Mouse (Mus musculus) mesoderm, embryonic 11.5 days (tissue): ENCODE measurements around the gene Xlr5a.
A peak's percentile ranks its signal among the peaks of the same experiment; 100 is the strongest.
"Not testable (repeated sequence)": the region's sequence is repeated elsewhere in the genome, so short reads cannot be mapped to it uniquely, and the experiment has no call there.

Experiments
- DNase-seq: peaks from one replicate; pipeline ENCODE4 v3.0.0-alpha.2; 2012; ENCODE audit warnings: low read depth, low spot score

The Xlr5a gene

DNA sequence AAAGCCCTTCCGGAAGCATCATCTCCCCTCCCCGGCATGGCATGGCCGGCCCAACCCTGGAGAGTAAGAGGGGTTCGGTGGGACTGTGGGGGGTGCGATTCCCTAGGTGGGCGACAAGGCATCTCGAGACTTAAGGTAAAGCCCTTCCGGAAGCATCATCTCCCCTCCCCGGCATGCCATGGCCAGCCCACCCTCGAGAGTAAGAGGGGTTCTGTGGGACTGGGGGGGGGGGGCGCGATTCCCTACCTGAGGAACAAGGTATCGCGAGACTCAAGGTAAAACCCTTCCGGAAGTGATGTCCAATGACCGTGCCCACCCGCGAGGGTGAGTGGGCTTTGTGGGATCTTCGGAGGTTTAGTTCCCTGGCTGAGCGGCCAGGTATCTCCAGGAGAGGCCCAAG, 144.3 kb downstream of the Xlr5a start, which contains the start of gene Xlr5b:
Gene Xlr5b (plus strand): TSS at position 301 of the 400 bp plus-strand sequence.
- DNase-seq, result not testable (repeated sequence)

DNA sequence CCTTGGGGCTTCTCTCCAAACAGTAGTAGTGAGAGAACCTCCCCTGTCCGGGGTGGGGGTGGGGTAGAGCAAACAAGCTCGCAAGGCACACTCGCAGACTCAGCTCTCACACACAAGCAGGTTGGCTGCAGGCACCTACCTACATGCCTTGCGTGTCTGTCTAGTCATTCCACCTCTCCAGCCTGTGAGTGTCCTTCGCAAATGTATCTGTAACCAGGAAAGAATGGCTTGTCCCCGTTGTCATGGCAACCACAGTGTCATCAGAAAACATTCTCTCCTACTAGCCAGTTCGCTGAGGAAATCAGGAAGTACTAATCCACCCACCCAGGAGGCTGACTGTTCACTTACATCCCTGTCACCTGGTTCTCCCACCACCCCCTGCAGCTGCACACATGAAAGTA, 149.6 kb downstream of the Xlr5a start:
- DNase-seq, result not testable (repeated sequence)

DNA sequence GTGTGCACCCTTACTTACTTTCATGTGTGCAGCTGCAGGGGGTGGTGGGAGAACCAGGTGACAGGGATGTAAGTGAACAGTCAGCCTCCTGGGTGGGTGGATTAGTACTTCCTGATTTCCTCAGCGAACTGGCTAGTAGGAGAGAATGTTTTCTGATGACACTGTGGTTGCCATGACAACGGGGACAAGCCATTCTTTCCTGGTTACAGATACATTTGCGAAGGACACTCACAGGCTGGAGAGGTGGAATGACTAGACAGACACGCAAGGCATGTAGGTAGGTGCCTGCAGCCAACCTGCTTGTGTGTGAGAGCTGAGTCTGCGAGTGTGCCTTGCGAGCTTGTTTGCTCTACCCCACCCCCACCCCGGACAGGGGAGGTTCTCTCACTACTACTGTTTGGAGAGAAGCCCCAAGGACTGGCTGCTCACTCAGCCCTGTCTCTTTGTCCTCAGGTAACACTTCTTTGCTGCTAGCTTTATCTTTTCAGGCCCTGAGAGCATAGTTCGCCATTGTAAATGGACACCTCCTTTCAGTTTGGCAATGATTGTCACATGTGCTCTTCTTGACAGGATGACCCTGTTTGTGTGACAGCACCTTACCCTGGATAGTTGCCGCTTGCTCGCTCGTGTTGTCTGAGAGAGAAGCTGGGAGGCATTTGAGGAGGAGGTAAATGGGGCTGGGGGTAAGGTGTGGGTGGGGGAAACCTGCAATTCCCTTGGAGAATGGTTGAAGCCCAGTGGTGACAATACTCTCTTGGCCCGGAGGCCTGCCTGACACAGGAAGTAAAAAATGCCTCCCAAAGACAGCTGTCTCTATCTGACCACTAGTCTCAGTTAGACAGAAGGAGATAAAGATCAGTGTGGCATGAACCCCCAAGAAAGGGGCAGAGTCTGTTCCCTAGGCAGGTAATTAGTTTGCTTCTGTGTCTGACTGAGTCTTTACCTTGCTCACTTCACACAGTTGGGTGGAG, 169.6 kb downstream of the Xlr5a start:
- not testable (repeated sequence) for DNase-seq

DNA sequence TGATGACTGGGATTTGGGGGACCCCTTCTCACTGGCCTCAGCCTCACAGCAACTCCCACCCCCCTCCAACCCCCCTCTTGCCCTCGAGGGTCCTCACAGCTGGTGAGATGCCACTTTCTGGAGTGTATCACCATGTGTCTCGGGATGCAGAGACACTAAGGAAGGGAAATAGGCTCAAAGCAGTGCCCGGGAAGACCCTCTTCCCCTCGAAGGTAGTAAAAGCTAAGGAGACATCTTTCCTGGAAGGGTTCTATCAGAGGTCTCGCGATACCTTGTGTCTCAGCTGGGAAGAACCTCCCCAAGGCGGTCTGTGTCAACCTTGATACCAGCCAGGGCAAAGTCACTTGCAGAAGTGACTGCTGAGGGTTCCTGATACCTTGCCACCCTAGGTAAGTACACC, 176.0 kb downstream of the Xlr5a start, which contains the start of gene Gm14685:
Gene Gm14685 (plus strand): TSS at position 301 of the 400 bp plus-strand sequence.
- DNase-seq, result not testable (repeated sequence)

DNA sequence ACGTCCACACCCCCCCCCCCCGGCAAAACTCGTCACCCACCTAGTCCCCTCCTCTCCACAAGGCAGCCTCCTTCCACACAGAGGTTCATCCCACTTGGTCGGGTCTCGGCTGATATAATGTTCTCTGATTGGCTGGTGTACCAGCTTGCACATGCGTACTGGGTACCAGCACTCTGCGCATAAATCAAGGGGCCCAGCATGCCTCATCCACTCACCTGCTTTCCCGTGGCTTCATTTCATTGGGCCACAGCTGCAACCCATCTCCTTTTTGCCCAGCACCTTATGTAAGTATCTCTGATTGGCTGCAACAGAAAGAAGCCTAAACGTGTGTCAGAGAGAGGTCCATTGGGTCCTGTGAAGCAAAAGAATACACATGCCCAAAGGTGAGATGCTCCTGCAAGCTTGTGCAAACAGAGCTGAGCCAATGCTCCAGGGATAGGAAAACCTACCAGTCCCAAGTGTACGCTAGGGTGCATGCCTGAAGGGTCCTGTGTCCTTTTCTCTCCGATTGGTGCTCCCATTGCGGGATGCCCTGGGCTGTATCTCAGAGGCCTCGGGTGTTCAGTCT, 195.8 kb downstream of the Xlr5a start, which contains the start of gene Xlr3a:
Gene Xlr3a (minus strand): TSS at position 155 of the 568 bp plus-strand sequence.
- not testable (repeated sequence) for DNase-seq

DNA sequence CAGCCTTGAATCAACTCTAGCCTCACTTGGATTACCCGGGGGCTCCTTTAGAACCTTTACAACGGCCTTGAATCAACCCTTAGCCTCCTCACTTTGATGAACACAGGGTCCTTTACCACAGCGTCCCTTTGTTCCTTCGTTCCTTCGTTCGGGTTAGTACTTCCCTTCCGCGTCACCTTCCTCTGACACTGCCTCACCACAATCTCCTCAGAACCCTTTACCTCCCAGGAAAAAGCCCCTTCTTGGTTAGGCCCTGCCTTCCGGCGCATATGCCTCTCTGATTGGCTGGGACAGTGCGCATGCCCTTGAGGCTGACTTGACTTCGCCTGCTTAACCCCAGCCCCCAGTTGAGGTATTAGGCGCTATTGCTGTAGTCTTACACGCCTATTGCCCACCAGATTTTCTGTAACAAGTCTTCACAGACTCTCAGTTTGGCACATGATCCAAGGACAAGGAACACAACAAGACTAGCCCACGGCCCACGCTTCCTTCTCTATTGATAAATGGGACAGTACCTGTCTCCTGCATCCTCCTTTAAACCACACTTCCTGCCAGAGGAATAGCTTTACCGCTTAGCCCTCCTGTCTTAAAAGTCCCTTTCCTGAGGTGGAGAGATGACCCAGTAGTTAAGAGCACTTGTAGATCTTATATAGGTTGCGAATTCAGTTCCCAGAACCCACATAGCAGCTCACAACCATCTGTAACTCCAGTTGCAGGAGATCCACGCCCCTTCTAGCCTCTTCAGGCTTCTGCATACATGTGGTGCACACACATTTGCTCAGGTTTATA, 210.3 kb downstream of the Xlr5a start, which contains the start of gene Xlr4a:
Gene Xlr4a (minus strand): TSS at position 212 of the 789 bp plus-strand sequence.
- DNase-seq, result not testable (repeated sequence)

DNA sequence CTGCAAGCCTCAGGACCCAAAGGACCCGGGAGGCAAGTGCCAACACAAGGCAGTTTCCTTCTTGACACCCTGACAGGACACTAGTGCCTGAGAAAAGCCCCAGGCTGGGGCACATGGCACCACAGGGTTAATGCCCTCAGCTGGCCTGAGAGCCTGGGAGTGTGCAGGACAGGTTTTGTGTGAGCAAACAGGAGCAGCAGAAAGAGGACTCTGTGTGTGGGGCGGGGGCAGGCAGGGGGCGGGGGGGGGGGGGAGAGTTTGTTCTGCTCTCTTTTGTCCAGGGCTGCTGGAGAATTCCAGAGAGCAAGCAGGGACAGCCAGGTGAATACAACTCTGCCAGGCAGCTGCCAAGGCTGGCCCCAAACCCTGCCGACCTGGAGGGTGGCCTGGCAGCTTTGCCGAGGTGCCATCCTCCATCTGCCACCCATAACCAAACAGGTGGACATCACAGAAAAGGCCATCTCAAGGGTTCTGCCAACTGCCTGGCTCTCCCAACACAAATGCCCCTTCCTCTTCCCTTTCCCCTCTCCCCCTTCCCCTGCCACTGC, 225.9 kb downstream of the Xlr5a start:
- not testable (repeated sequence) for DNase-seq

DNA sequence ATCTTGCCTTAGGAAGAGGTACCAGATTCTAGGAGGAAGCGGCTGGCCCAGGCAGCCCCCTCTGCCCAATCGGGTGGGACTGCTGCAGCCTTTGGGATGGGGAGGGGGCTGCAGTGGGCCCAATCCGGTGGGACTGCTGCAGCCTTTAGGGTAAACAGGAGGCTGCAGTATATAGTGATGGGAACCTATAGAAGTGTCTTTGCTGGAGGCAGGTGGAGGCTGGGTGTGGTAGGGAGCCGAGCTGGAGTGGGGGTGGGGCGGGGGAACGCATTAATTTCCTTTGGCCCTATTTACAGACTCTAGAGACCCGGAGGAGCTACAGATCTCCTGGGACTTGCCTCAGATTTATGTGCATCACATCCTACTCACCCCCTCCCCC, 228.4 kb downstream of the Xlr5a start, which contains the start of gene Pnma3:
Gene Pnma3 (plus strand): TSS at position 373 of the 379 bp plus-strand sequence.
- DNase-seq, result no peak

DNA sequence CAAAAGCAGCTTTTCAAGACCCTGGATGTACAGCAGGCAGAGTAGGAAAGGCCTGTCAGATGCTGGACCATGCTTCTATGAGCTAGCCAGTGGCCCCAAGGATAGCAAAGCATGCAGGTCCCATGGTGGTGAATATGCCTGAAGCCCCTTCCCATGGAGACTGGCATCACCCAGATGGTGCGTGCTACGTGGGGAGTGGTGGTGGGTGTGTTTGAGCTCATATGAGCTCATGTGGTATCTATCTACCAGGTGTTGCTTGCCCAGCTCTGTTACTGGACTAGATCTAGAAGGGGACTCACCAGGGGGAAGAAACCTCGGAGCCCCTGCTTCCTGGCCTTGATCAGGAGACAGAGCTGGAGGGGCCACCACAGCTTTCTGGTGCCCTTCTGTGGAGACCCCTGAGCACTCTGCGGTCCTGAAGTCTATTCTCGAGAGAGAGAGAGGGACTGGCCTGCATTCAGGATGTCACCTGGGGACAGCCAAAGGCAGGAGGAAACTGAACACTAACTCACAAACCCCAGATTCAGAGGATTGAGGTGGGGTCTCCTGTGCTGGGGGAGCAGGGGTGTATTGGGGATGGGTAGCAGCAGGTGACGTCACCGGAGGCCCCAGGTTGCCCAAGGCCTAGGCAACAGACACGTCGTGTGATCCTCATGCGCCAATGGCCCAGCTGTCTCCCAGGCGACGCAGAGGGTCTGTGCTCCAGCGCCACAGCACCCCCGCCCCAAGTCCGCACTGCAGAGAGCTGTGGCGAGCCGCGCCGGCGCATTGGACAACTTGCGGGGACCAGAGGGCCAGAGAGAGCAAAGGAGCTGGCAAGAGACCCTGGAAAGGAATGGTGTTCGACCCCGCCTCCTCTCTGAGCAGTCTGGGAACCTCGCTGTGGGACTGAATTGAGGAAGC, 229.0 kb downstream of the Xlr5a start:
- peak; percentile 22 for DNase-seq

DNA sequence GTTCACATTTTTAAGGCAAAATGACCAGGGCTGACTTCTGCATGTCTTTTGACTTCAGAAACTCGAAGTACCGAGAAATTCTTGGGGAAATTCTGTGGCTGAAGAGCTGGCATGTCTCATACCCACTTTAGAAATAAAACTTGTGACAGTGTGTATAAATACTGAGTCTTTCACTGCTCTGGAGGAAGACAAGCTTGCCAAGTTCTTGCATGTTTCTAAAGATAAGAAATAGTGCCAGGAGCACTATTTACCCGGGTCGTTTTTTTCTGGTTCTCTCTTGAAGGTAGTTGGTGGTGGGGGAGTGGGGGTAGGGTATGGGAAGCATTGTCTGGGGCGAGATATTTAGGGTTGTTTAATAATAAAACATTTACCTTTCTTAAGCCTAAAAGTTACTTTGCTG, 230.5 kb downstream of the Xlr5a start:
- no peak for DNase-seq

DNA sequence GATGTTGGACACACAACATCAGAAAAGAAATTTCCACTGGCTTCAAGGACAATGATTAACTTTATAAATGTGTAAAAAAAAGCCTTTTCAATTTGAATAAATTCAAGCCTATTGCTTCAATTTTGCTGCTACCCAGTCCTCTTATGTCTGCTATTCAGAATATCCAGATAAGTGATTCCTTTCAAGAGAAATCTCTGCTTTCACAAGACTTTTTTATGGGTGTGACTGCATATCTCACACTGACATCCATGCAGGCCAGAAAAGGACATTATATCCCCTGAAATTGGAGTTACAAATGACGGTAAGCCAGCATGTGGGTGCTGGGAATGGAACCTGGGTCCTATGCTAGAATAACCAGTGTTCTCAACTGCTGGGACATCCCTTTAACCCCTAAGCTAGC, 231.2 kb downstream of the Xlr5a start:
- no peak for DNase-seq
